Comparison of ENCODE assay signal across 31 mouse cellular contexts in the genomic region with DNA sequence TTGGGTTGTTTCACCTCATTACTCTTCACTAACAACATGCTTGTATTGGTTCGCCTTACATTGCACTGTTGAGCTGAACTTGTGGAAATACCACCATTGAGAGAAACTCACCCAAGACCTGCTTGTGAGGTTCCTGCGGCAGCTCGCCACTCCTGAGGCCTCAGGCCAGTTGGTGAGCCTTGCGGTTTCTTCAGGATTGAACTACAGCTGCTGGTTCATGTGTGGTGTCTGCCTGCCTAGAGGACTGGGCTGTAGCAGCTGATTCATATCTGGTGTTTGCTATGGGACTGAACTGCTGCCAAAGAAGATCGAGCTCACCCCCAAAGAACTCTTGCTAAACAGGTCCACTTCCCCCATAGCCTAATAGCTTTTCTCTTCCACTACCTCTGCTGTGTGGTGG. TPM values are rescaled to one million over a fixed set of nuclear protein-coding genes. Genes with fewer than 3 reads are reported as not detected.
"Had no signal": no experiment of that assay in that cellular context is flagged by ENCODE, and none has a peak within 500 bp of the region (broad histone marks: within the 10 kb centered on the region; RNA-seq: fewer than 3 reads in every experiment).

No protein-coding gene starts in this region.

- H3K36me3 ChIP-seq: limb, embryonic 10.5 days; limb, embryonic 12.5 days; limb, embryonic 13.5 days; limb, embryonic 15.5 days; liver, embryonic 12.5 days; liver, embryonic 13.5 days; liver, embryonic 15.5 days; lung, embryonic 15.5 days; midbrain, embryonic 10.5 days; midbrain, embryonic 12.5 days; midbrain, embryonic 13.5 days; midbrain, embryonic 15.5 days had no signal

- H3K4me2 ChIP-seq: limb, embryonic 12.5 days; limb, embryonic 13.5 days; limb, embryonic 15.5 days; liver, embryonic 11.5 days; liver, embryonic 12.5 days; liver, embryonic 13.5 days; liver, embryonic 15.5 days; lung, embryonic 14.5 days; lung, embryonic 15.5 days; midbrain, embryonic 11.5 days; midbrain, embryonic 12.5 days; midbrain, embryonic 13.5 days; midbrain, embryonic 15.5 days had no signal

- H3K27me3 ChIP-seq: limb, embryonic 12.5 days; limb, embryonic 13.5 days; limb, embryonic 15.5 days; liver, embryonic 12.5 days; liver, embryonic 13.5 days; liver, embryonic 15.5 days; lung, embryonic 15.5 days; midbrain, embryonic 12.5 days; midbrain, embryonic 13.5 days; midbrain, embryonic 15.5 days had no signal

- DNase-seq: left cerebral cortex, postnatal 4 days; liver; liver, embryonic 13.5 days; liver, postnatal 0 days; lung, adult 18-20 months; lung, adult 2 months; lung, embryonic 14.5 days; lung, postnatal 10 days; lung, postnatal 14 days; lung, postnatal 36 days; lung, postnatal 4 days; midbrain, embryonic 14.5 days had no signal

- H3K4me3 ChIP-seq: left cerebral cortex, adult 2 months; limb, embryonic 10.5 days; limb, embryonic 12.5 days; limb, embryonic 13.5 days; limb, embryonic 15.5 days; liver, embryonic 12.5 days; liver, embryonic 13.5 days; liver, embryonic 15.5 days; lung, embryonic 15.5 days; megakaryocyte, embryonic 14.5 days; midbrain, embryonic 10.5 days; midbrain, embryonic 12.5 days; midbrain, embryonic 13.5 days; midbrain, embryonic 15.5 days had no signal

RNA-seq across cellular contexts. Expression of a gene that starts 9.7 kb away (rescaled TPM):
- polyA plus RNA-seq: limb, embryonic 10.5 days; limb, embryonic 11.5 days; midbrain, embryonic 10.5 days; midbrain, embryonic 11.5 days; midbrain, embryonic 12.5 days; midbrain, embryonic 13.5 days; neural tube, embryonic 11.5 days had no signal

RNA-seq across cellular contexts. Expression of a gene that starts 36.4 kb away (rescaled TPM):
- polyA plus RNA-seq: macrophage; neural tube, embryonic 11.5 days had no signal

RNA-seq across cellular contexts. Expression of a gene that starts 39.7 kb away (rescaled TPM):
- polyA plus RNA-seq: limb, embryonic 10.5 days; limb, embryonic 11.5 days; limb, embryonic 13.5 days; liver, adult 2 months; liver, embryonic 11.5 days; liver, embryonic 13.5 days; liver, embryonic 15.5 days; liver, postnatal 0 days; lung, embryonic 15.5 days; macrophage; midbrain, embryonic 11.5 days had no signal
